Mouse (Mus musculus): ENCODE data around the gene Micu2. TPM values are rescaled to one million over a fixed set of nuclear protein-coding genes. Genes with fewer than 3 reads are reported as not detected.

Gene Micu2
- polyA plus RNA-seq, 1 experiment, result 26.8 TPM

- no peak overlapping the region for H3K4me3 ChIP-seq (ENCODE audit: low read depth, low read length)
- TF ChIP-seq POLR2A (IDR thresholded peaks at IDR 0.05; ENCODE audit: low read depth, low read length), result no peak
- no peak for TF ChIP-seq CTCF (IDR thresholded peaks at IDR 0.05; ENCODE audit: extremely low read depth, insufficient read length, insufficient replicate concordance, low read depth, low read length)
- no peak overlapping the region for H3K27ac ChIP-seq (ENCODE audit: insufficient read depth, low read depth, low read length)
- peaks cover 3% of the 10 kb centered on the region; the same call in 1 of the 2 replicates for H3K4me1 ChIP-seq (ENCODE audit: control insufficient read depth, insufficient read depth, insufficient read length, low read length)
- peaks cover 4% of the 10 kb centered on the region for H3K36me3 ChIP-seq (ENCODE audit: control insufficient read depth, insufficient read depth, low read length)
- WGBS, result 88% methylated on average over 14 of the region's 14 CpGs
- H3K27me3 ChIP-seq (ENCODE audit: control insufficient read depth, insufficient read depth, low read length), result no peaks in the 10 kb centered on the region
Observed at GRCm38 (mm10) chr14:57981720-57982418, 17.2 kb downstream of the Micu2 start.

GRCm38 (mm10) chr14:57980776-57981175 lies 18.3 kb downstream of the Micu2 start:
- H3K27ac ChIP-seq (ENCODE audit: insufficient read depth, low read depth, low read length), result no peak overlapping the region
- H3K36me3 ChIP-seq (ENCODE audit: control insufficient read depth, insufficient read depth, low read length), result peaks cover 4% of the 10 kb centered on the region
- 52% methylated on average over 8 of the region's 8 CpGs for WGBS
- H3K4me1 ChIP-seq (ENCODE audit: control insufficient read depth, insufficient read depth, insufficient read length, low read length), result peaks cover 3% of the 10 kb centered on the region; the same call in 1 of the 2 replicates
- no peak overlapping the region for H3K4me3 ChIP-seq (ENCODE audit: low read depth, low read length)
- TF ChIP-seq POLR2A (IDR thresholded peaks at IDR 0.05; ENCODE audit: low read depth, low read length) (no peak), CTCF (IDR thresholded peaks at IDR 0.05; ENCODE audit: extremely low read depth, insufficient read length, insufficient replicate concordance, low read depth, low read length) (no peak)
- H3K27me3 ChIP-seq (ENCODE audit: control insufficient read depth, insufficient read depth, low read length), result no peaks in the 10 kb centered on the region

DNA sequence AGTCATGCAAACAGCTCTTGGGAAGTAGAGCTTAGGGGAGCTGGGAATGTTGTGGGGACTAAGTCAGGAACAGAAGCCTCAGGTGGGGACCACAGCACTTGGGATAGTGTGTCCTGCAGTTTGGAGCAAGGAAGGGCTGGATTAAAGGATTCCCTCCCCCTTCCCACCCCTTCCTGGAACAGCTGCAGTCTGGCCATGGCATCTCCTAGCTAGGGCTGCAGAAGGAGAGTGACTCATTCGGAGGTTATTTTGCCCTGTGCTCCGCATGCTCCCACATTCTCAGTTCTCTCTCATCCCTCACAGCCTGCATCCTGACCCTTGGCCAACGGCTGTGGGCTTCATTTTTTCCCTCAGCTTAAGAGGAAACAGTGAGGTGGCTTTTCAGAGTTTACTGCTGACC lies 18.9 kb downstream of the Micu2 start:
- 52% methylated on average over 3 of the region's 3 CpGs for WGBS
- H3K36me3 ChIP-seq (ENCODE audit: control insufficient read depth, insufficient read depth, low read length), result peaks cover 4% of the 10 kb centered on the region
- no peak overlapping the region for H3K27ac ChIP-seq (ENCODE audit: insufficient read depth, low read depth, low read length)
- no peaks in the 10 kb centered on the region for H3K27me3 ChIP-seq (ENCODE audit: control insufficient read depth, insufficient read depth, low read length)
- H3K4me3 ChIP-seq (ENCODE audit: low read depth, low read length), result no peak overlapping the region
- TF ChIP-seq POLR2A (IDR thresholded peaks at IDR 0.05; ENCODE audit: low read depth, low read length) (no peak), CTCF (IDR thresholded peaks at IDR 0.05; ENCODE audit: extremely low read depth, insufficient read length, insufficient replicate concordance, low read depth, low read length) (no peak)
- H3K4me1 ChIP-seq (ENCODE audit: control insufficient read depth, insufficient read depth, insufficient read length, low read length), result peaks cover 3% of the 10 kb centered on the region; the same call in 1 of the 2 replicates

- no peak for TF ChIP-seq CTCF (IDR thresholded peaks at IDR 0.05; ENCODE audit: extremely low read depth, insufficient read length, insufficient replicate concordance, low read depth, low read length)
- TF ChIP-seq POLR2A (IDR thresholded peaks at IDR 0.05; ENCODE audit: low read depth, low read length), result no peak
- WGBS, result 60% methylated on average over 5 of the region's 5 CpGs
- Histone ChIP-seq H3K4me3 (ENCODE audit: low read depth, low read length) (no peak overlapping the region), H3K27me3 (ENCODE audit: control insufficient read depth, insufficient read depth, low read length) (no peaks in the 10 kb centered on the region), H3K36me3 (ENCODE audit: control insufficient read depth, insufficient read depth, low read length) (peaks cover 4% of the 10 kb centered on the region), H3K27ac (ENCODE audit: insufficient read depth, low read depth, low read length) (no peak overlapping the region), H3K4me1 (ENCODE audit: control insufficient read depth, insufficient read depth, insufficient read length, low read length) (peaks cover 3% of the 10 kb centered on the region; the same call in 1 of the 2 replicates)
Observed at GRCm38 (mm10) chr14:57978144-57978543, 20.9 kb downstream of the Micu2 start.

GRCm38 (mm10) chr14:57975656-57976055 lies 23.4 kb downstream of the Micu2 start:
- Histone ChIP-seq H3K27me3 (ENCODE audit: control insufficient read depth, insufficient read depth, low read length) (no peaks in the 10 kb centered on the region), H3K36me3 (ENCODE audit: control insufficient read depth, insufficient read depth, low read length) (peaks cover 7% of the 10 kb centered on the region), H3K4me1 (ENCODE audit: control insufficient read depth, insufficient read depth, insufficient read length, low read length) (peaks cover under 1% of the 10 kb centered on the region; the same call in 1 of the 2 replicates), H3K27ac (ENCODE audit: insufficient read depth, low read depth, low read length) (no peak overlapping the region), H3K4me3 (ENCODE audit: low read depth, low read length) (no peak overlapping the region)
- 72% methylated on average over 6 of the region's 6 CpGs for WGBS
- no peak for TF ChIP-seq POLR2A (IDR thresholded peaks at IDR 0.05; ENCODE audit: low read depth, low read length)
- TF ChIP-seq CTCF (IDR thresholded peaks at IDR 0.05; ENCODE audit: extremely low read depth, insufficient read length, insufficient replicate concordance, low read depth, low read length), result no peak

- no peaks in the 10 kb centered on the region for H3K4me1 ChIP-seq (ENCODE audit: control insufficient read depth, insufficient read depth, insufficient read length, low read length)
- WGBS, result 87% methylated on average over 12 of the region's 12 CpGs
- H3K4me3 ChIP-seq (ENCODE audit: low read depth, low read length), result no peak overlapping the region
- peaks cover 11% of the 10 kb centered on the region for H3K36me3 ChIP-seq (ENCODE audit: control insufficient read depth, insufficient read depth, low read length)
- no peaks in the 10 kb centered on the region for H3K27me3 ChIP-seq (ENCODE audit: control insufficient read depth, insufficient read depth, low read length)
- no peak overlapping the region for H3K27ac ChIP-seq (ENCODE audit: insufficient read depth, low read depth, low read length)
- TF ChIP-seq CTCF (IDR thresholded peaks at IDR 0.05; ENCODE audit: extremely low read depth, insufficient read length, insufficient replicate concordance, low read depth, low read length), result no peak
- TF ChIP-seq POLR2A (IDR thresholded peaks at IDR 0.05; ENCODE audit: low read depth, low read length), result no peak
Observed at GRCm38 (mm10) chr14:57971986-57972525, 27.0 kb downstream of the Micu2 start.

GRCm38 (mm10) chr14:57968873-57969272 lies 30.2 kb downstream of the Micu2 start:
- no peaks in the 10 kb centered on the region for H3K27me3 ChIP-seq (ENCODE audit: control insufficient read depth, insufficient read depth, low read length)
- 91% methylated on average over 6 of the region's 6 CpGs for WGBS
- TF ChIP-seq CTCF (IDR thresholded peaks at IDR 0.05; ENCODE audit: extremely low read depth, insufficient read length, insufficient replicate concordance, low read depth, low read length), result no peak
- no peak for TF ChIP-seq POLR2A (IDR thresholded peaks at IDR 0.05; ENCODE audit: low read depth, low read length)
- peaks cover 16% of the 10 kb centered on the region for H3K36me3 ChIP-seq (ENCODE audit: control insufficient read depth, insufficient read depth, low read length)
- H3K4me1 ChIP-seq (ENCODE audit: control insufficient read depth, insufficient read depth, insufficient read length, low read length), result no peaks in the 10 kb centered on the region
- no peak overlapping the region for H3K27ac ChIP-seq (ENCODE audit: insufficient read depth, low read depth, low read length)
- H3K4me3 ChIP-seq (ENCODE audit: low read depth, low read length), result no peak overlapping the region

Measured in small intestine, adult 2 months (tissue).